Mouse (Mus musculus) neural tube, embryonic 15.5 days (tissue): ENCODE results near the gene Pla2g12a. TPM values are rescaled to one million over a fixed set of nuclear protein-coding genes. Genes with fewer than 3 reads are reported as not detected.

ENCODE experiments used
- ATAC-seq: fragments of 200-750 bp; cut with Nextera tagmentation; 2 replicates; pipeline ENCODE4 v1.8.0; 2017; ENCODE audit warnings: mild to moderate bottlenecking, moderate TSS enrichment, moderate library complexity; ENCODE audit not compliant: low FRiP score
- H3K27ac ChIP-seq: fragments of 300-500 bp; sonication (generic); replicated peaks from 2 replicates; pipeline ENCODE4 v1.5.1; 2015; ENCODE audit warnings: mild to moderate bottlenecking, inconsistent platforms
- H3K27me3 ChIP-seq: fragments of 300-500 bp; sonication (generic); replicated peaks from 2 replicates; pipeline ENCODE4 v1.6.1; 2015; ENCODE audit warnings: inconsistent platforms
- H3K36me3 ChIP-seq: fragments of 300-500 bp; sonication (generic); 2 replicates; pipeline ENCODE4 v1.6.1; 2015; ENCODE audit warnings: inconsistent platforms
- H3K4me1 ChIP-seq: fragments of 300-500 bp; sonication (generic); 2 replicates; pipeline ENCODE4 v1.6.1; 2015; ENCODE audit warnings: inconsistent platforms
- H3K4me2 ChIP-seq: fragments of 300-500 bp; sonication (generic); 2 replicates; pipeline ENCODE4 v1.6.1; 2015; ENCODE audit warnings: inconsistent platforms, mild to moderate bottlenecking, moderate library complexity
- H3K4me3 ChIP-seq: fragments of 300-500 bp; sonication (generic); replicated peaks from 2 replicates; pipeline ENCODE4 v1.5.1; 2015; ENCODE audit warnings: mild to moderate bottlenecking, inconsistent platforms
- H3K9ac ChIP-seq: fragments of 300-500 bp; sonication (generic); replicated peaks from 2 replicates; pipeline ENCODE4 v1.6.1; 2015; ENCODE audit warnings: mild to moderate bottlenecking, inconsistent platforms
- H3K9me3 ChIP-seq: fragments of 300-500 bp; sonication (generic); replicated peaks from 2 replicates; pipeline ENCODE4 v1.6.1; 2016; ENCODE audit warnings: inconsistent platforms
- WGBS: fragments of 180-500 bp; shearing (Covaris S2); methylation state at CpG from one replicate; pipeline ENCODE4 v1.1.7; 2015; ENCODE audit warnings: mixed read lengths; 5-methylcytosine and 5-hydroxymethylcytosine counted together
- polyA plus RNA-seq: library from polyadenylated mRNA; unstranded; fragments of >200 nt; fragmentation: Nextera tagmentation; extraction: Ambion mirVana; gene quantifications from 2 replicates; pipeline ENCODE4 v1.2.1, GENCODE M21; 2015

Gene Pla2g12a
- polyA plus RNA-seq: 37.5 and 43.4 TPM in 2 replicates

- H3K9ac ChIP-seq: peak within 1 kb of the TSS; percentile 76
- ATAC-seq: peak; percentile 96
- H3K4me2 ChIP-seq: peak within 1 kb of the TSS; percentile 96
- peak within 1 kb of the TSS; percentile 85 for H3K27ac ChIP-seq
- WGBS: under 1% methylated on average over 61 of the region's 66 CpGs
- peaks cover 14% of the 10 kb centered on the region for H3K4me1 ChIP-seq
- no peaks in the 10 kb centered on the region for H3K27me3 ChIP-seq
- peak within 1 kb of the TSS; percentile 55 for H3K4me3 ChIP-seq
- H3K9me3 ChIP-seq: no peaks in the 10 kb centered on the region
- H3K36me3 ChIP-seq: no peaks in the 10 kb centered on the region
Measured at GRCm38 (mm10) chr3:129878405-129879021, at the start of gene Pla2g12a. Pla2g12a (plus strand) TSS chr3:129878606.

- Histone ChIP-seq H3K4me2 (peak overlapping the region; percentile 62), H3K27me3 (no peaks in the 10 kb centered on the region), H3K4me1 (peaks cover 22% of the 10 kb centered on the region), H3K9ac (peak overlapping the region; percentile 69), H3K27ac (peak overlapping the region; percentile 93), H3K36me3 (peaks cover 6% of the 10 kb centered on the region; the same call in 1 of the 2 replicates), H3K4me3 (peak overlapping the region; percentile 98), H3K9me3 (no peaks in the 10 kb centered on the region)
- ATAC-seq: no peak; the same call in 1 of the 2 replicates
- WGBS: under 1% methylated on average over 43 of the region's 45 CpGs
Measured at GRCm38 (mm10) chr3:129830626-129831025, 47.8 kb upstream of the Pla2g12a start.

GRCm38 (mm10) chr3:129831035-129831568 lies 47.3 kb upstream of the Pla2g12a start, which contains the start of gene Gar1:
Gar1 (minus strand) TSS chr3:129831396.
- H3K9ac ChIP-seq: peak within 1 kb of the TSS; percentile 69
- peak within 1 kb of the TSS; percentile 93 for H3K27ac ChIP-seq
- no peaks in the 10 kb centered on the region for H3K27me3 ChIP-seq
- H3K4me2 ChIP-seq: peak within 1 kb of the TSS; percentile 62
- H3K36me3 ChIP-seq: peaks cover 4% of the 10 kb centered on the region; the same call in 1 of the 2 replicates
- ATAC-seq: peak; percentile 96
- peaks cover 22% of the 10 kb centered on the region for H3K4me1 ChIP-seq
- H3K9me3 ChIP-seq: no peaks in the 10 kb centered on the region
- WGBS: under 1% methylated on average over 60 of the region's 60 CpGs
- peak within 1 kb of the TSS; percentile 98 for H3K4me3 ChIP-seq

GRCm38 (mm10) chr3:129835388-129835934 lies 42.9 kb upstream of the Pla2g12a start, which contains the start of gene Cfi:
Cfi (plus strand) TSS chr3:129835884.
- Histone ChIP-seq H3K4me3 (no peak within 1 kb of the TSS), H3K9ac (no peak within 1 kb of the TSS), H3K4me1 (no peaks in the 10 kb centered on the region), H3K36me3 (no peaks in the 10 kb centered on the region), H3K27me3 (no peaks in the 10 kb centered on the region), H3K9me3 (no peaks in the 10 kb centered on the region), H3K4me2 (peak within 1 kb of the TSS; percentile 1; the same call in 1 of the 2 replicates), H3K27ac (no peak within 1 kb of the TSS)
- WGBS: 81% methylated on average over 6 of the region's 6 CpGs
- no peak for ATAC-seq

- Histone ChIP-seq H3K9ac (no peak overlapping the region), H3K4me2 (peak overlapping the region; percentile 1; the same call in 1 of the 2 replicates), H3K36me3 (no peaks in the 10 kb centered on the region), H3K27ac (no peak overlapping the region), H3K9me3 (no peaks in the 10 kb centered on the region), H3K4me3 (no peak overlapping the region), H3K27me3 (no peaks in the 10 kb centered on the region), H3K4me1 (no peaks in the 10 kb centered on the region)
- WGBS: 25% methylated on average over 11 of the region's 11 CpGs
- no peak for ATAC-seq
Measured at GRCm38 (mm10) chr3:129836051-129836697, 42.2 kb upstream of the Pla2g12a start.

GRCm38 (mm10) chr3:129836965-129837364 lies 41.4 kb upstream of the Pla2g12a start:
- Histone ChIP-seq H3K27me3 (no peaks in the 10 kb centered on the region), H3K27ac (no peak overlapping the region), H3K4me1 (no peaks in the 10 kb centered on the region), H3K4me3 (no peak overlapping the region), H3K9ac (no peak overlapping the region), H3K4me2 (no peak overlapping the region), H3K36me3 (no peaks in the 10 kb centered on the region), H3K9me3 (no peaks in the 10 kb centered on the region)
- no peak for ATAC-seq
- 87% methylated on average over 6 of the region's 6 CpGs for WGBS

GRCm38 (mm10) chr3:129838017-129838416 lies 40.4 kb upstream of the Pla2g12a start:
- 55% methylated on average over 6 of the region's 7 CpGs for WGBS
- Histone ChIP-seq H3K27me3 (no peaks in the 10 kb centered on the region), H3K4me3 (no peak overlapping the region), H3K9me3 (no peaks in the 10 kb centered on the region), H3K27ac (no peak overlapping the region), H3K9ac (no peak overlapping the region), H3K36me3 (no peaks in the 10 kb centered on the region), H3K4me1 (no peaks in the 10 kb centered on the region), H3K4me2 (no peak overlapping the region)
- no peak for ATAC-seq

GRCm38 (mm10) chr3:129845868-129846267 lies 32.5 kb upstream of the Pla2g12a start:
- H3K36me3 ChIP-seq: no peaks in the 10 kb centered on the region
- no peaks in the 10 kb centered on the region for H3K4me1 ChIP-seq
- H3K9ac ChIP-seq: no peak overlapping the region
- 82% methylated on average over 2 of the region's 2 CpGs for WGBS
- H3K27ac ChIP-seq: no peak overlapping the region
- no peaks in the 10 kb centered on the region for H3K27me3 ChIP-seq
- H3K4me2 ChIP-seq: no peak overlapping the region
- ATAC-seq: no peak
- H3K9me3 ChIP-seq: no peaks in the 10 kb centered on the region
- no peak overlapping the region for H3K4me3 ChIP-seq

- H3K27ac ChIP-seq: no peak overlapping the region
- no peak overlapping the region for H3K9ac ChIP-seq
- H3K9me3 ChIP-seq: no peaks in the 10 kb centered on the region
- ATAC-seq: no peak
- no peaks in the 10 kb centered on the region for H3K36me3 ChIP-seq
- 90% methylated on average over 7 of the region's 7 CpGs for WGBS
- no peaks in the 10 kb centered on the region for H3K27me3 ChIP-seq
- no peaks in the 10 kb centered on the region for H3K4me1 ChIP-seq
- H3K4me3 ChIP-seq: no peak overlapping the region
- H3K4me2 ChIP-seq: no peak overlapping the region
Measured at GRCm38 (mm10) chr3:129846846-129847245, 31.6 kb upstream of the Pla2g12a start.

- H3K36me3 ChIP-seq: no peaks in the 10 kb centered on the region
- no peak overlapping the region for H3K27ac ChIP-seq
- ATAC-seq: no peak
- no peaks in the 10 kb centered on the region for H3K9me3 ChIP-seq
- H3K4me2 ChIP-seq: no peak overlapping the region
- 81% methylated on average over 2 of the region's 2 CpGs for WGBS
- H3K9ac ChIP-seq: no peak overlapping the region
- H3K27me3 ChIP-seq: no peaks in the 10 kb centered on the region
- no peak overlapping the region for H3K4me3 ChIP-seq
- no peaks in the 10 kb centered on the region for H3K4me1 ChIP-seq
Measured at GRCm38 (mm10) chr3:129862592-129862991, 15.8 kb upstream of the Pla2g12a start.

- Histone ChIP-seq H3K27me3 (no peaks in the 10 kb centered on the region), H3K27ac (no peak overlapping the region), H3K4me2 (no peak overlapping the region), H3K4me3 (no peak overlapping the region), H3K9me3 (no peaks in the 10 kb centered on the region), H3K9ac (no peak overlapping the region), H3K36me3 (no peaks in the 10 kb centered on the region), H3K4me1 (no peaks in the 10 kb centered on the region)
- WGBS: 53% methylated on average over 14 of the region's 14 CpGs
- no peak for ATAC-seq
Measured at GRCm38 (mm10) chr3:129863698-129864097, 14.7 kb upstream of the Pla2g12a start.
